Mouse (Mus musculus) forelimb bud, embryonic 11.5 days (tissue): ENCODE data around the gene Gm21836.
"Not testable (repeated sequence)": the region's sequence is repeated elsewhere in the genome, so short reads cannot be mapped to it uniquely, and the experiment has no call there.

Experiments used
- DNase-seq: peaks from one replicate; pipeline ENCODE4 v3.0.0-alpha.2; 2012; ENCODE audit warnings: low read depth, low spot score

The Gm21836 gene

DNA sequence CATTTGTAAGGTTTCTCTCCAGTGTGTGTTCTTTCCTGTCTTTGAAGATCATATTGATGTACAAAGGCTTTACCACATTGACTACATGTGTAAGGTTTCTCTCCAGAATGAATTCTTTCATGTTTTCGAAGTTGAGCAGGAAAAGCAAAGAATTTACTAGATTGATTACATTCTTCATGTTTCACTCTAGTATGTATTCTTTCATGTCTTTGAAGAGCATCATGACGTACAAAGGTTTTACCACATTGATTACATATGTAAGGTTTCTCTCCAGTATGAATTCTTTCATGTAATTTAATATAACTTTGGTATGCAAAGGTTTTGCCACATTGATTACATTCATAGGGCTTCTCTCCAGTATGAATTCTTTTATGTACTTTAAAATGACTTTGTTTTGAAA lies at the start of gene Gm21836:
TSS of gene Gm21836 (minus strand) at position 101 of the 400 bp plus-strand sequence.
- not testable (repeated sequence) for DNase-seq

DNA sequence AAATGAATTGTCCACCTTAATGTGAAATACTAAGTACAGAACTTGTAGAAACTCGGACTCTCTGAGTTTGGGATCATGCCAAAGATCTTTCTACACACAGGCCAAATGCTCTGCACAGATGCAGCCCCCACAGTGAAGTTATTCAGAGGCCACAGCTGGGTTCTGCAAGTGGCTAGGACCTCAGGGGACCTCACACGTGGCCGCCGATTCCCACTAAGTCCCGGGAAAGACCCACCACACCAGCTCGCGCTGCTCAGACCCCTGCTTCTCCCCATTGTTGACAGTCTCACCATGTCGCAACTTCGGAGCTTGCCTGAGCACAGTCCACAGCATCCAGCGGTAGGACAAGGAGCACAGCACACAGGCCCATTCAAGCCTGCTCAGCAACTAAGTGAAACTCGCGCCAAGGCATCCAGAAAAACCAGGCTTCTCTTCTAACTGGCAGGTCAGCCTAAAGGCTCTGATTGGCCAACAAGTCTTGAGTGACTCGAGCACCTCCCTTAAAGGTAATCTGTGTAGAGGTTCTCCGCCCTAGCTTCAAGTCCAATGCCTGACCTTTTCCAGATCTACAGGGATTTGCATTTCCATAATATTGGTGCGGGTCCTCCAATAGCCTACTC lies 13.1 kb downstream of the Gm21836 start:
- DNase-seq = not testable (repeated sequence)

DNA sequence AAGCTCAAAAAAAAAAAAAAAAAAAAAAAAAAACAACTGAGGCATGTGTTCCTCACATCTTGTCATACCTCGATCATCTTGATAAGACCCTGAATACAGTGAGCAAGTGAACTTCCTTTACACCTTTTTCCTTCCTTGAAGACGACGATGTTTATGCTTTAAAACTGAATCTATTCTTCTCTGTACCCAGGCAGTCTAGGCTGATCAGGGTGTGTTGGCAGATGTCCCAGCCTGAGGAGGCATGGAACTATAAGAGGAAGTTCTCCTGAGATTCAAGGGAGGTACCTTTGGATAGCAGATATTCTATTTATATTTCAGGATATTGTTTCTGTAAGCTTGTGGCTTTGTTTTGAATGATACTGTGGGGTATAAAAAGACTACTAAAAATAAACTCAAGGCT lies 15.5 kb downstream of the Gm21836 start:
- no peak for DNase-seq

DNA sequence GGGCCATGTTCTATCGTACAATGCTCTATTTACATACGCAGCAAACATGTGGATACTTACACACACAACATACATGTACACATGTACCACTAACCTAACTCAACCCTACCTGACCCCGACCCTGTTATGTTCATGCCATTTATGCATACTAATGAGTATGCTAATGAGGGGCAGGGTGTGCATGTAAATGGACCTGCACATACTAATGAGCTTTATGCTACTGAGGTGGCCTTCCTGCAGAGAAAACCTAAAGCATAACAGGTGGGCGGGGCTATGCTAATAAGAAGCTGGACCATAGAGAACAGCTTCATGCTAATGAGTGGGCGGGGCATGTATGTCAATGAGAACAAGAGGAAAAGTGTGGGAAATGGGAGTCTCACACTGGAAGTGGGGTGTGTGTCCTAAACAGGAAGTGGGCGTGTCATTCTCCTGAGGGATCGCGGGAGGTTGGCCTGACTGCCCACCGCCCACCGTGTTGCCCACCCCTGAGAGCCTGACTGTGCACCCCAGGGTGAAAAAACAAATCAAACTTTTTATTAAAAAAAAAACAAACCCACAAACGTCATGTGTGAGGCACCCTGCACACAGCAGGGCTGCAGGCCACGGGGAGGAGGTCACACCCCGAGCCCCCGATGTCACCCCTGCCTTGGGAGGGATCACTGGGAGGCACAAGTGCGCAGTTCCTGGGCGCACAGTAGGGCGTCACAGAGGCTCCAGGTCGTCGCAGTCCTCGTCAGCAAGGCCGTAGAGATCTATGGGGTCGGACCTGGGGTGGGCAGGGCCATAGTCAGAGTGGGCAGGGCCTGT lies 17.3 kb downstream of the Gm21836 start, which contains the start of gene Ppp2r3d:
TSS of gene Ppp2r3d (minus strand) at position 803 of the 807 bp plus-strand sequence.
- no peak for DNase-seq

DNA sequence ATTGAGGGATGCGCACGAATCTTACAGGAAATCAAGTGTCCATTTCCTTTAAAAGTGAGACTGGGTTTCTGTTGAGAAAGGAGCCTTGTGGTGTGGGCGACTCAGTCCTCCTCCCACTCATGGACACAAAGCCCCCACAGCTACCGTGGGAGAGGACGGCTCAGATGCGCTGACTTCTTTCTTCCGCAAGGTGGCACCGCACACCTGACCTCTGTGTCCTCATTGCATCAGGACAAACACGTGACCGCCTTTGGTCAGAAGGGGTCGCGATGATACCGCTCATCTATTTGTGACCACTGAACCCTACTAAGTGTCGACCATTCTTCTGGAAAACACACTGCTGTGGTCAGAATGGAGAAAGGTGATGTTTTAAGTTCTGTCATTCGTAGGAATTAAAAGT lies 17.9 kb downstream of the Gm21836 start:
- no peak for DNase-seq

DNA sequence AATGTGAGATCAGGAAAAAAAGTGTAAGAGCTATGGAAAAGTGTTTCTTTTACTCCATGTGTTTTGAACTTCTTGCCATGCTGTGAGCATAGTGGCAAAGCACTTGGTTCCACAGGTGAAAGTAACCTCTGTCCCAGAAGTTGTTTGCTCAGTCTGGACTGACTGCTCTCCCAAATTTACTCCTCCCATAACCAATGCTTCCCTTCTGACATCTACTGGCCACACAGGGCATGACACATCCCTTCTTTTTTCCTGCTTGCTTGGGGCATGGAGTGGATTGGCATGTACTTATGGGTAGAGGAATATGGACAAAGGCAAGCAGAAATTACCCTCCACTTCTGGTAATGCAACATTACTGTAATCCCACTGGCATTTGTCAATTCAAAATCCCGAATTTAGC lies 37.0 kb downstream of the Gm21836 start:
- DNase-seq = no peak
